Mouse (Mus musculus) ES-E14 (cell line): Measurements from ENCODE around the gene Dkkl1. TPM values are rescaled to one million over a fixed set of nuclear protein-coding genes. Genes with fewer than 3 reads are reported as not detected.

Source experiments
- DNase-seq: peaks from one replicate; pipeline ENCODE4 v3.0.0-alpha.2; 2013; ENCODE audit warnings: low read depth, low spot score
- H3K27ac ChIP-seq: 2 replicates; pipeline ENCODE4 v1.5.1; 2012; ENCODE audit warnings: low read depth, mild to moderate bottlenecking, low read length, moderate library complexity, mixed read lengths; ENCODE audit not compliant: poor library complexity, insufficient read depth, severe bottlenecking
- H3K36me3 ChIP-seq: 2 replicates; pipeline ENCODE4 v1.6.1; 2012; ENCODE audit warnings: mild to moderate bottlenecking, low read length, moderate library complexity, mixed read lengths; ENCODE audit not compliant: control insufficient read depth, poor library complexity, insufficient read depth, severe bottlenecking
- H3K4me1 ChIP-seq, 2 experiments: fragments of 150-350 bp in 1 of 2; sonication (generic) in 1 of 2; 2 replicates each; pipeline ENCODE4 v1.6.1; 2012; ENCODE audit warnings: low read length in 2 of 2, mild to moderate bottlenecking in 1 of 2, mixed read lengths in 1 of 2; ENCODE audit not compliant: control insufficient read depth in 2 of 2, insufficient read depth in 2 of 2, poor library complexity in 1 of 2
- H3K4me3 ChIP-seq, 2 experiments: fragments of 150-350 bp in 1 of 2; sonication (generic) in 1 of 2; 2 replicates each; pipeline ENCODE4 v1.5.1; 2012; ENCODE audit warnings: low read length in 2 of 2, low read depth in 1 of 2, mild to moderate bottlenecking in 1 of 2, mixed read lengths in 1 of 2; ENCODE audit not compliant: insufficient read depth in 1 of 2, poor library complexity in 1 of 2, severe bottlenecking in 1 of 2
- H3K9ac ChIP-seq: 2 replicates; pipeline ENCODE4 v1.6.1; 2012; ENCODE audit warnings: low read depth, mild to moderate bottlenecking, low read length, mixed read lengths; ENCODE audit not compliant: poor library complexity, insufficient read depth, severe bottlenecking
- H3K9me3 ChIP-seq: fragments of 150-350 bp; sonication (generic); 2 replicates; pipeline ENCODE4 v1.6.1; 2012; ENCODE audit warnings: low read depth, mild to moderate bottlenecking, low read length; ENCODE audit not compliant: control insufficient read depth, insufficient read depth
- CHD2 ChIP-seq: IDR thresholded peaks from 2 replicates; pipeline ENCODE4 v1.6.1; 2014; ENCODE audit warnings: mild to moderate bottlenecking, low read depth, low read length, inconsistent platforms
- HCFC1 ChIP-seq: IDR thresholded peaks from 2 replicates; pipeline ENCODE4 v1.6.1; 2012; ENCODE audit warnings: low read length, inconsistent platforms, borderline replicate concordance; ENCODE audit not compliant: insufficient read depth
- MAFK ChIP-seq: IDR thresholded peaks from 2 replicates; pipeline ENCODE4 v1.6.1; 2014; ENCODE audit warnings: mild to moderate bottlenecking, low read depth, low read length, inconsistent platforms; ENCODE audit not compliant: insufficient read depth
- ZC3H11A ChIP-seq: IDR thresholded peaks from 2 replicates; pipeline ENCODE4 v1.6.1; 2012; ENCODE audit warnings: low read depth, mild to moderate bottlenecking, inconsistent platforms, low read length, borderline replicate concordance
- ZNF384 ChIP-seq: IDR thresholded peaks from 2 replicates; pipeline ENCODE4 v1.6.1; 2012; ENCODE audit warnings: low read depth, low read length, inconsistent platforms
- in situ Hi-C, 2 experiments: fragments of 600-800 bp; cut with MboI; formaldehyde crosslinking; loops; one replicate each; pipeline ENCODE4 v1.15.1; 2025; ENCODE audit warnings: low sequenced_read_pairs in 2 of 2, inconsistent platforms in 1 of 2; ENCODE audit not compliant: unreplicated experiment in 2 of 2
- total RNA-seq: library from RNA; depleted of rRNA; stranded (reverse); fragments of 300-350 nt; gene quantifications from 2 replicates; pipeline ENCODE4 v1.2.3, GENCODE M21; 2012

Gene Dkkl1
- total RNA-seq, 1 experiment: 6.9 TPM

DNA sequence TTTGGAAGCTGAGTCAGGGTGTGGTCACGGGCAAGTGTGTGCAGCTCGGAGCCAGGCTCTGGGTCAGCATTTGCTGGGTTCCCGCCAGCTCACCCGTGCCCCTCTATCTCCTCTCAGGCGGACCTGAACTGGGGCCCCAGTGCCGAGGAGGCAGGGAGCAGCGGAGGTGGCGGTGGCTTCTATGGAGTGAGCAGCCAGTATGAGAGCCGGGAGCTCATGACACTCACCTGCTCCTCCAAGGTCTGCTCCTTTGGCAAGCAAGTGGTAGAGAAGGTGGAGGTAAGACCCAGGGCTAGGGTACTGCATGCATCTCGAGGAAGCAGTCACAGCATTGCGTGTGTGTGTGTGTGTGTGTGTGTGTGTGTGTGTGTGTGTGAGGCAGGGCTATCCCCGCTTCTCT, 19.2 kb upstream of the Dkkl1 start:
- H3K27ac ChIP-seq: no peak overlapping the region
- no peak for DNase-seq
- in situ Hi-C loops: no loop called here
- H3K4me1 ChIP-seq: peaks cover 7 to 21% of the 10 kb centered on the region in 2 experiments
- TF ChIP-seq CHD2: no peak
- no peak for TF ChIP-seq MAFK
- no peak for TF ChIP-seq ZC3H11A
- no peak for TF ChIP-seq ZNF384
- no peak for TF ChIP-seq HCFC1
- no peak overlapping the region for H3K4me3 ChIP-seq
- H3K9me3 ChIP-seq: no peaks in the 10 kb centered on the region
- H3K9ac ChIP-seq: no peak overlapping the region
- peaks cover 42% of the 10 kb centered on the region for H3K36me3 ChIP-seq

DNA sequence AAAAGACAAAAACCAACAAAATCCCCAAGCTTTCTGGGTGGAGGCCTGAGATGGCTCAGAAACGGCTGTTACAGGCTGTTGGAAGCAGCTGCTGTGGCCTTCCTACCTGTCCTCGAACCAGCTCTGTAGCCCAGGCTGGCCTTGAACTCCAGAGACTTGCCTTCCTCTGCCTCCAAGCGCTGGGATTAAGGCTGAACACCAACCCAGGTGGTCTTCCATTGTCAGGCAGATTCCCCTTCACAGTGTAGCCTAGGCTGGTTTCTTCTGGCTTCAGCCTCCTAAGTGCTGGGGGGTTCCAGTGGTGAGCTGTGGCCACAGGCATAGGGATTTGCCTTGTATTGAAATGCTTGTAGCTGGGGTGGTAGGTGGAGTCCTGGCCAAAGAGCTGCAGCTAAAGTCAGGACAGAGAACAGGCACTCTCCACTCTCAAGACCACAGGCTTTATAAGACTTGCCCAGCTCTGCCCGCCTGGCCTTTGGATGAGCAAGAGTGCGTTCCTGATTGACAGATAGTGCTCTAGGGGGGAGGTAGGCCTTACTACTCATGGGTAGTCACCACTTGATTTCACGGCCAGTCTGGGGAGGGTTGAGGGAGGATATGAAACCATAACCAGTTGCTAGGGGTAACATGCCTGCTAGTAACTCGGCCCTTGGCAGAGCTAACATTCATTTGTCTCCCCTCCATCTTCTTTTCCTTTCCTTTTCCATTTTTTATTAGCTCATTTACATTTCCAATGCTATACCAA, 17.7 kb upstream of the Dkkl1 start:
- TF ChIP-seq MAFK (no peak), CHD2 (no peak), ZNF384 (no peak), HCFC1 (no peak), ZC3H11A (no peak)
- in situ Hi-C loops: no loop called here
- no peak for DNase-seq
- Histone ChIP-seq H3K9me3 (no peaks in the 10 kb centered on the region), H3K36me3 (peaks cover 47% of the 10 kb centered on the region), H3K27ac (no peak overlapping the region; the same call in 1 of the 2 replicates), H3K9ac (no peak overlapping the region), H3K4me1 (peaks cover 7 to 14% of the 10 kb centered on the region in 2 experiments), H3K4me3 (no peak overlapping the region)

DNA sequence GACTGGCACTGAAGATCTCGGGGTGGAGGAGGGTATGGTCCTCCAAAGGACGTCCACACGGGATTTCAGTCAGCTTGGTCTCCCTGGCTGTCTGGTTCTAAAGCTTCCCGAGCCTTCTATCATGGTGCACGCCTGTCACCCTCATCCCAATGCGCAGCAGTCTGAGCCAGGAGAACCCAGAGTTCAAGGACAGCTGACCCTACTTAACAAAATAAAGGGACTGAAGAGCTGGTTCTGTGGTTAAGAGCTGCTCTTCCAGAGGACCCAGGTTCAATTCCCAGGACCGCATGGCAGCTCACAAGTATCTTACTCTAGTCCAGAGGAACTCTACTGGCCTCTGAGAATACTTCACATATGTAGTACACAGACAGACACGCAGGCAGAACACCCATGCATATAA, 17.1 kb upstream of the Dkkl1 start:
- DNase-seq: no peak
- Histone ChIP-seq H3K27ac (peak overlapping the region; percentile 29), H3K4me1 (peaks cover 7 to 14% of the 10 kb centered on the region in 2 experiments), H3K9ac (peak overlapping the region; percentile 26; the same call in 1 of the 2 replicates), H3K4me3 (no peak overlapping the region), H3K36me3 (peaks cover 49% of the 10 kb centered on the region), H3K9me3 (no peaks in the 10 kb centered on the region)
- in situ Hi-C loops: no loop called here
- TF ChIP-seq MAFK: no peak
- TF ChIP-seq HCFC1: no peak
- TF ChIP-seq ZNF384: no peak
- TF ChIP-seq ZC3H11A: no peak
- no peak for TF ChIP-seq CHD2

DNA sequence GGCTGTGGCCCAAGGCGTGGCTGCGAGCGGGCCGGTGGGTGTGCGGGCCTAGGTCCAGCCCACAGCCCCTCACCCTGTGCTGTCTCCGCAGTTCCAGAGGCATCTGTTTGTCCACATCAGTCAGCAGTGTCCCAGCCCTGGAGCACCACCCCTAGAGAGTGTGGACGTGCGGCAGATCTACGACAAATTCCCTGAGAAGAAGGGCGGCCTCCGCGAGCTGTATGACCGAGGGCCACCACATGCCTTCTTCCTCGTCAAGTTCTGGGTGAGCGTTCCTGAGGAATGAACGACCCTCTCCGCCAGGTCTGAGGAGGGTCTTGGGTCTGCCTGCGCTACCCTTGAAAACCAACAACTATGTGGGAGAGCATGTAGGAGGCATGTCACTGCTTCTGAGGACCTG, 16.6 kb upstream of the Dkkl1 start:
- Histone ChIP-seq H3K9ac (peak overlapping the region; percentile 26; the same call in 1 of the 2 replicates), H3K27ac (peak overlapping the region; percentile 29; the same call in 1 of the 2 replicates), H3K9me3 (no peaks in the 10 kb centered on the region), H3K36me3 (peaks cover 50% of the 10 kb centered on the region), H3K4me3 (peak overlapping the region; percentile 22 to 41; a peak in 2 of 4 replicates), H3K4me1 (peaks cover 2 to 12% of the 10 kb centered on the region in 2 experiments; a peak in 3 of 4 replicates)
- TF ChIP-seq CHD2: no peak
- TF ChIP-seq ZC3H11A: no peak
- in situ Hi-C loops: no loop called here
- DNase-seq: no peak

DNA sequence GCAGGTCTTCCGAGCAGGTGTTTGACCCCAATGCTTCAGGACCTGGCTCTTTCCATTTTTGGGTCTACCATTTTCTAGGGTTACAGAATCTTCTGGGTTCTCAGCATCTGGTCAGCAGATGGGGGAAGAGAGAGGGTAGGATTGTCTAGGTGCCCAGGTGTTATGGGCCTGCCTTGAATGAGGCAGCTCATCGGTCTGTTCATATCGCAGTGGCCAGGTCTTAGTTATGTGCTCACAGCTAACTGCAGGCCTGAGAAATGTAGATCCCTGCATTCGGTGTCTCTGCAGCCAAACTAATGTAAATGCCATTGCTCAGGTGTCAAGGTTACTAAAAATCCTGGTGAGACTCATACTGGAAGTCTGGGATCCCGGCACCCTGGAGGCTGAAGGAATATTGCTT, 14.5 kb upstream of the Dkkl1 start:
- peaks cover 43% of the 10 kb centered on the region for H3K36me3 ChIP-seq
- peaks cover 0 to 12% of the 10 kb centered on the region in 2 experiments; a peak in 2 of 4 replicates for H3K4me1 ChIP-seq
- TF ChIP-seq ZC3H11A (no peak), ZNF384 (no peak), HCFC1 (no peak), CHD2 (no peak), MAFK (no peak)
- no peak overlapping the region for H3K9ac ChIP-seq
- H3K9me3 ChIP-seq: no peaks in the 10 kb centered on the region
- H3K27ac ChIP-seq: no peak overlapping the region
- H3K4me3 ChIP-seq: no peak overlapping the region
- in situ Hi-C loops: no loop called here
- DNase-seq: no peak
